Mouse (Mus musculus): ENCODE results near the gene Ifne. TPM values are rescaled to one million over a fixed set of nuclear protein-coding genes. Genes with fewer than 3 reads are reported as not detected.

Gene Ifne
- polyA plus RNA-seq, 1 experiment = not detected

DNA sequence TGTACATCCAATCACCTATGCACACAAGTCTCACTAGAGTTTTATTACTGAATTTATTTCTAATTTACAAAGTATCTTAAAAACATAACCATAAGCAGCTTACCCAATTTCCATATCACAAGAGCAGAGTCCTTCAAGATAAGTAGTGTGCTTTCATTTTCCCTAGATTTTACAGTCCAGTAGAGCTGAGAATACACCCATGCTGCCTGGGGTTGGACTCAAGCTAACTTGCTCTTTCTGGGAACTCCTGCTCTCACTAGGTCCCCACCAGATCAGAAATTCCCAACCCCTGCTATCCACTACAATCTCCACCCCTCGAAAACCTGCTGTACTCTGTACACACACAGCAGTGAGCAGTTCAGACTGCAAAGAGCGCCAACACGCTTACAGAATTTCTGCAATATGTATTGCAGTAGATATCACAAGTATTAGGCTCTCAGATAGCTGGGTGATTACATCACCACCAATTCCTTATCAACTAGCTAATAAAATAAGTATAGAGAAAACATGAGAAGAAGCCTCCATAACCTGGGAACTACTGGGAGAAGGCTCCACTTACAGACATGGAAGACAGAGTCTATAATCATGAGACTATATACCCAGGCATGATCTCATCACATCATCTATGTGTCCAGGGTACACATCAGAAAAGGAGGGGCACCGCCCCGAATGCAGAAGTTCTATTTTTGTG lies 37.9 kb upstream of the Ifne start:
- H3K27me3 ChIP-seq (ENCODE audit: control insufficient read depth, insufficient read depth, low read length) = no peaks in the 10 kb centered on the region
- H3K4me3 ChIP-seq (ENCODE audit: extremely low read depth, insufficient read depth, insufficient read length) = no peak overlapping the region
- WGBS = 88% methylated on average over 5 of the region's 5 CpGs
- no peaks in the 10 kb centered on the region for H3K36me3 ChIP-seq (ENCODE audit: control insufficient read depth, insufficient read depth, low read length)
- TF ChIP-seq POLR2A (IDR thresholded peaks at IDR 0.05; ENCODE audit: low read depth, low read length) (no peak), CTCF (IDR thresholded peaks at IDR 0.05; ENCODE audit: extremely low read depth, insufficient read depth, insufficient read length, insufficient replicate concordance) (no peak)
- H3K27ac ChIP-seq (ENCODE audit: insufficient read depth, low read length) = no peak overlapping the region
- no peaks in the 10 kb centered on the region for H3K4me1 ChIP-seq (ENCODE audit: control insufficient read depth, insufficient read depth, insufficient read length)
- DNase-seq (ENCODE audit: low read depth in 1 of 2, low spot score in 2 of 2) = no peak

- Histone ChIP-seq H3K4me3 (ENCODE audit: extremely low read depth, insufficient read depth, insufficient read length) (no peak overlapping the region), H3K4me1 (ENCODE audit: control insufficient read depth, insufficient read depth, insufficient read length) (no peaks in the 10 kb centered on the region), H3K27ac (ENCODE audit: insufficient read depth, low read length) (no peak overlapping the region), H3K36me3 (ENCODE audit: control insufficient read depth, insufficient read depth, low read length) (no peaks in the 10 kb centered on the region), H3K27me3 (ENCODE audit: control insufficient read depth, insufficient read depth, low read length) (no peaks in the 10 kb centered on the region)
- WGBS = 87% methylated on average over 4 of the region's 4 CpGs
- DNase-seq (ENCODE audit: low read depth in 1 of 2, low spot score in 2 of 2) = no peak
- TF ChIP-seq CTCF (IDR thresholded peaks at IDR 0.05; ENCODE audit: extremely low read depth, insufficient read depth, insufficient read length, insufficient replicate concordance) = no peak
- TF ChIP-seq POLR2A (IDR thresholded peaks at IDR 0.05; ENCODE audit: low read depth, low read length) = no peak
Observed at GRCm38 (mm10) chr4:88916306-88916705, 36.3 kb upstream of the Ifne start.

DNA sequence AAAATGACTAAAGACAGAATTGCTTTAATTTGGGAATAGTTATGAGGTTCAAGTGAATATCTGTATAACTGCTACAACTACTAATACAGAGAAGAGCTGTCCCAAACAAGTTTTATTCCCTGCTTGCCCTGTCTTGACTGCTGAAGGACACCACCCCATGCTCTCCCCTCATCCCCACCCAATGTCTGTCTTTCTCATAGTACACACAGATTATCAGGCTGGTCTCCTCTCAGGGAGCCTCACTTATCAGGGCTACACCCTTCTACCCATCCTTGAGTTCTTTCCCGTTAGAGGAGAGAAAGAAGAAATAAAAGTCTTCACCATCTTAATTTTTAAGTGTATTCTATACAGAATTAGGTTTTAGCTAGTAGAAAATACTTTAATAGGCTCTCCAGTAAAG lies 34.0 kb upstream of the Ifne start:
- Histone ChIP-seq H3K4me1 (ENCODE audit: control insufficient read depth, insufficient read depth, insufficient read length) (no peaks in the 10 kb centered on the region), H3K36me3 (ENCODE audit: control insufficient read depth, insufficient read depth, low read length) (no peaks in the 10 kb centered on the region), H3K27me3 (ENCODE audit: control insufficient read depth, insufficient read depth, low read length) (no peaks in the 10 kb centered on the region), H3K27ac (ENCODE audit: insufficient read depth, low read length) (no peak overlapping the region), H3K4me3 (ENCODE audit: extremely low read depth, insufficient read depth, insufficient read length) (no peak overlapping the region)
- TF ChIP-seq POLR2A (IDR thresholded peaks at IDR 0.05; ENCODE audit: low read depth, low read length) (no peak), CTCF (IDR thresholded peaks at IDR 0.05; ENCODE audit: extremely low read depth, insufficient read depth, insufficient read length, insufficient replicate concordance) (no peak)
- no peak for DNase-seq (ENCODE audit: low read depth in 1 of 2, low spot score in 2 of 2)
- WGBS = 78% methylated on average over 1 of the region's 1 CpGs

GRCm38 (mm10) chr4:88912882-88913281 lies 32.9 kb upstream of the Ifne start:
- no peak for DNase-seq (ENCODE audit: low read depth in 1 of 2, low spot score in 2 of 2)
- no peaks in the 10 kb centered on the region for H3K27me3 ChIP-seq (ENCODE audit: control insufficient read depth, insufficient read depth, low read length)
- H3K4me1 ChIP-seq (ENCODE audit: control insufficient read depth, insufficient read depth, insufficient read length) = no peaks in the 10 kb centered on the region
- TF ChIP-seq POLR2A (IDR thresholded peaks at IDR 0.05; ENCODE audit: low read depth, low read length) (no peak), CTCF (IDR thresholded peaks at IDR 0.05; ENCODE audit: extremely low read depth, insufficient read depth, insufficient read length, insufficient replicate concordance) (no peak)
- H3K4me3 ChIP-seq (ENCODE audit: extremely low read depth, insufficient read depth, insufficient read length) = no peak overlapping the region
- no peaks in the 10 kb centered on the region for H3K36me3 ChIP-seq (ENCODE audit: control insufficient read depth, insufficient read depth, low read length)
- no peak overlapping the region for H3K27ac ChIP-seq (ENCODE audit: insufficient read depth, low read length)
- 89% methylated on average over 2 of the region's 2 CpGs for WGBS

DNA sequence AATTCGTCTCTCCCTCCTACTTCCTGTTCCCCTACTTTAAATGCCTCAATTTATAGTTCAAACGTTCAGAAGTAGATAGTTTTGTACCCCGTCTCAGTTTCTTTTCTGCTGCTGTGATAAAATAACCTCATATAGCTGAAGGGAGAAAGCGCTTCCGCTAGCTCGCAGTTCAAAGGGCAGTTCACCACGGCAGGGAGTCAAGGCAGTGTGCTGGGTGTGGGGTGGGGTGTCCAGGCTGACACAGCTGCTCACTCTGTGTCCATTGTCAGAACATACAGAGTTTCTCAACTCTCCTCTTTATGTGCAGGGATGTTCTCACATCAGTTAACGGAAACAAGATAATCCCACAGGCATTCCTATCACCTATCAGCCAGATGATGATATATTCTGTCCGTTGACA lies 32.2 kb upstream of the Ifne start:
- Histone ChIP-seq H3K4me3 (ENCODE audit: extremely low read depth, insufficient read depth, insufficient read length) (no peak overlapping the region), H3K27ac (ENCODE audit: insufficient read depth, low read length) (no peak overlapping the region), H3K4me1 (ENCODE audit: control insufficient read depth, insufficient read depth, insufficient read length) (no peaks in the 10 kb centered on the region), H3K36me3 (ENCODE audit: control insufficient read depth, insufficient read depth, low read length) (no peaks in the 10 kb centered on the region), H3K27me3 (ENCODE audit: control insufficient read depth, insufficient read depth, low read length) (no peaks in the 10 kb centered on the region)
- 72% methylated on average over 9 of the region's 9 CpGs for WGBS
- TF ChIP-seq POLR2A (IDR thresholded peaks at IDR 0.05; ENCODE audit: low read depth, low read length) = no peak
- TF ChIP-seq CTCF (IDR thresholded peaks at IDR 0.05; ENCODE audit: extremely low read depth, insufficient read depth, insufficient read length, insufficient replicate concordance) = no peak
- DNase-seq (ENCODE audit: low read depth in 1 of 2, low spot score in 2 of 2) = no peak

DNA sequence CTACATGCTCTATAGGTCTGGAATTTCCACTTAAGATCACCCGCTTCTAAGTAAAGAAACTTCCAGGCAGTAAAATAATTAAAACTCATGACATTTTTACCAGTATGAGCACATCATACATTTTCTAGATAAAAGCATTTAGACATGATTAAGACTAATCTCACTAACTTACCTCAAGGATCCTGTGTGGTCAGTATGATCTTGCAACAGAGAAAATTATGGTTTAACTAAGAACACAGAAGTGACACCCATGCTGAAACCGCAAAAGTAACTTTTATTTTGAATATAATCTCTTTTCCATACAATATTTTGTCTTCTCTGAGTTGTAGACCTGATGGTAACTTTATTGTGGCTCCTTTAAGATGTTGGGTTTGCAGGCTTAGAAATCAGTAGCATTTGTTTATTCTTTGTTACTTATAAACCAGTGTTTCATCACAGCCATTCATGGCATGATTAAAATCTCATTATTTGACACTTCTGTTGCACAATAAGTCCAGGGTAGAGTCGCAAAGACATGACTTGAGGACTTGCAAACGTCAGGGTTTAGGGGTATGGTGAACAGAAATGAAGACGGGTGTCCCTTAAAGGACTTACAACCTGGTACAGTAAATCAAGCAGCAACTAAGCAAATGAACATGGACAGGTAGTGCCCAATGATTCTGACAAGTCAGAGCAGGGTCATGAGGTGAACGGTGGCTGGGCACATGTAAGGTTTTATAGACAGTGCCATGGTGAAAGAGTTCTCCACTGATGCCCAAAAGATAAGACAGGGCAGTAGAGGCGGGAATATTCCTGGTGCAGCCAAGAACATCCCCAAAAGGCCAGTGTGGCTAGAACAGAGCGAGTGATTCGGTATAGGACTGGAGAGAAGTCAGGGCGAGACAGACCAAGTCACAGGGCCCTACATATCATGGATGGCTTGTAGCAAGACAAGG lies 29.9 kb upstream of the Ifne start:
- no peak for DNase-seq (ENCODE audit: low read depth in 1 of 2, low spot score in 2 of 2)
- Histone ChIP-seq H3K4me3 (ENCODE audit: extremely low read depth, insufficient read depth, insufficient read length) (no peak overlapping the region), H3K4me1 (ENCODE audit: control insufficient read depth, insufficient read depth, insufficient read length) (no peaks in the 10 kb centered on the region), H3K36me3 (ENCODE audit: control insufficient read depth, insufficient read depth, low read length) (no peaks in the 10 kb centered on the region), H3K27me3 (ENCODE audit: control insufficient read depth, insufficient read depth, low read length) (no peaks in the 10 kb centered on the region), H3K27ac (ENCODE audit: insufficient read depth, low read length) (no peak overlapping the region)
- 88% methylated on average over 10 of the region's 10 CpGs for WGBS
- no peak for TF ChIP-seq CTCF (IDR thresholded peaks at IDR 0.05; ENCODE audit: extremely low read depth, insufficient read depth, insufficient read length, insufficient replicate concordance)
- no peak for TF ChIP-seq POLR2A (IDR thresholded peaks at IDR 0.05; ENCODE audit: low read depth, low read length)

Data from spleen, adult 2 months (tissue).